Mouse (Mus musculus): ENCODE results near the gene Zfpm1.

DNA sequence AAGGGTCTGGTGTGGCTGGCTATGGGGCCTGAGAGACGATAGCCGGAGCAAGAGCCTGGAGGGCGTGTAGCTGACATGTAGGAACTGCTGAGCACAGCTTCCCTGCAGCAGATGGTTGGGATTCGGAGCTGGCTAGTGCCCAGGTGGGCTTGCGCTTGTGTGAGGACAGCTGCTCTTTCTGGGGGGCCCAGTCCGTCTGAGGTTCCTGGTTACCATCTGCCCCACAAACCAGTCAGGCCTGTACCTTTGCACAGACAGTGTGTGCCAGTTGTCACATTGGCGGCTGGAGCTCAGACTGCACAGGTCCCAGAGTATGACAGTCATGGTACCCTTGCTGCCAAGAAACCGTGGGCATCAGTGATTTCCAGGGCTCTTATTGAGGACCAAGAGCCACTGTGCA lies 25.9 kb downstream of the Zfpm1 start:
- TF ChIP-seq CTCF (IDR thresholded peaks at IDR 0.05; ENCODE audit: insufficient read depth, low read length) (no peak), POLR2A (IDR thresholded peaks at IDR 0.05; ENCODE audit: borderline replicate concordance, extremely low read depth, low read depth, low read length) (no peak)

All from lung, adult 2 months (tissue).